Mouse (Mus musculus): ENCODE data around the gene Tmed9. TPM values are rescaled to one million over a fixed set of nuclear protein-coding genes. Genes with fewer than 3 reads are reported as not detected.
"Not testable (repeated sequence)": the region's sequence is repeated elsewhere in the genome, so short reads cannot be mapped to it uniquely, and the experiment has no call there.

The Tmed9 gene
- total RNA-seq, 4 experiments from 2014 or later: 80.6 to 102 (median 90.0) TPM

DNA sequence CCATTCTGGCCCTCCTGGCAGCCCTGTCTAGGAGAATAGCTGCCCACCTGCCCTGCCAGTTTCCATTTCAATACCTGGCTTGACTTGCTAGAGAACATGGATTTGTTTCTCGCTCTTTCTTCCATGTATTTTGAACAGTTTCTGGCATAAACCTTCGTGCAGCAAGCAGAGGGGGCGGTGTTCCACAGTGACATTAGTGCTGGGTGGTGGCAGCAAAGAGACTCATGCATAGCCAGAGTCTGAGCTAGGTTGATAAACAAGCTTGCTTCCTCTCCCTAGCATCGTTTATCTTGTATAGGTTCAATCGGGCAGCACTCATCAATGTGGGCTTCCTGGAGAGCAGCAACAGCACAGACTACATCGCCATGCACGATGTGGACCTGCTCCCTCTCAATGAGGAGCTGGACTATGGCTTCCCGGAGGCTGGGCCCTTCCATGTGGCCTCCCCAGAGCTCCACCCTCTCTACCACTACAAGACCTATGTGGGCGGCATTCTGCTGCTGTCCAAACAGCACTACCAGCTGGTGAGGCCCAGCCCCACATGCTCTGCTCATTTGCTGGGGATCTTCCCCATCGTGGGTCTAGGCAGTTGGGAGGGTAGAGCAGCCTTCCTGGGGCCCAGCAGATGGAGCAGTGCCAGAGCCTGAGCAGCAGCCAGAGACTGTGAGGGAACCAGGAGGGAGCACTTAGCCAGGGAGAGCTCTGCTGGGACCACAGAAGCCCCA lies 33.5 kb downstream of the Tmed9 start:
- DNase-seq (ENCODE audit: low spot score): no peak

DNA sequence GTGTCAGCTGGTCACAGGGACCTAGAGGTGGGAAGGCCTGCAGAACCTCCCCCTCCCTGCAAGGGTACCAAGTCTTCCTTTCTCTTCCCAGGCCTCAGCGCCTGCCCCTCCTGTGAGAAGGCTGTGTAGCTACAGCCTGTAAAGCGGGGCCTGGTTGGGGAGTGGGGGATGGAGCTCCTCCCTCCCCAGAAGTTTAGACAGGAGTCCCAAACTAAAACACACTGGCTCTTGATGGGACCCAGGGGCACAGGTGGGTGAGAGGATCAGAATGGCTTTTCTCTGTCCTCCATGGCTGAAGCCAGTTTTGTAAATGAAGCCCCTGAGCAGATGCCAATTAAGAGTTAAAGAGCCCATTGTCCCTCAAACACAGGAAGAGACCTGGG lies 34.1 kb downstream of the Tmed9 start:
- no peak for DNase-seq (ENCODE audit: low spot score)

DNA sequence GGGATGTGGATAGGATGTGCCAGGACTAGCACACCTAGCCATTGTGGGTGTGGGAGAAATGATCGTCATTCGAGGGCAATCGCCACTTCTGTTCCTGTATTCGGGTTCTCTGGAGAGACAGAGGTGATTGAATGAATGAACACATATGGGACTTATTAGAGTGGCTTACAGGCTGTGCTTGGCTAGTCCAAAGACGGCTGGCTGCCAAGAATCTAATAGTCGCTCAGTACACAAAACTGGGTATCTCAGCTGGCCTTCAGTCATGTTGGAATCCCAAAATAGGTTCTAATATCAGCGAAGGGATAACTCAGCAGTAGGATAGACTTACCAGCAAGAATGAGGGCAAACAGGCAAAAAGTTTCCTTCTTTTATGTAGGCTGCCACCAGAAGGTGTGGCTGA lies 38.5 kb downstream of the Tmed9 start:
- DNase-seq (ENCODE audit: low spot score): no peak

DNA sequence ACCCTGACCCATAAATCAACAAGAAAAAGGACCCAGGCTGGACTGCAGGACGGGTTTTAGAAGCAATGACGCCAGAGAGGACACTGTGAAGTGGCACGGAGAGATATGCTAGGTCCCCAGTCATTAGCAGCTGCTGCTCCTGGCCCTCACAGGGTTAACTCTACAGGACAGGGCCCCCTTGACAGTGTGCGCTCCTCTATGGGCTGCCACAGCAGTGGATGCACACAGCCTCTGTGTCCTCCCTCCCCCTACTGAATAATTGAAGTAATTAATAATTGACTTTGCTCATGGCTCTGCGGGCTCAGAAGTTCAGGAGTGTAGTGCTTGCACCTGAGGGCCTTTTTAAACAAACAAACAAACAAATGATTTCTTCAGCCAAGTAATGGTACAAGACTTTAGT lies 39.9 kb downstream of the Tmed9 start:
- no peak for DNase-seq (ENCODE audit: low spot score)

DNA sequence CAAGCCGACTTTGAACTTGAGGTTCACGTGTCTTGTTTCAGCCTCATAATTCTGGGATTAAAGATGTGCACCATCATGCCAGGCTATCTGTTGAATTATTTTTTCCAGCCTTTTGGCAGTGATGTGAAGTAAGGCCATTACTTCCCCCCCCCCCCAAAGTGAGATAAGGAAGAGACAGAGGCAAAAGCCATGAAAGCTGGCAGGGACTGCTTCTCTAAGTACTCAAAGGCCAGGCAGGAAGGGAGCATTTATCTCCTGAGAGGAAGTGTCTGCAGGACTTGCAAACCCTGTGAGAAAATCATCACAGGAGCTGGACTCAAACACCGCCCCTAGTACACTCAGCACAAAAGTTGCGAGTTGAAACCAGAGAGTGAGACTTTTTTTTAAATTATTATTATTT lies 45.8 kb downstream of the Tmed9 start:
- DNase-seq (ENCODE audit: low spot score): no peak

DNA sequence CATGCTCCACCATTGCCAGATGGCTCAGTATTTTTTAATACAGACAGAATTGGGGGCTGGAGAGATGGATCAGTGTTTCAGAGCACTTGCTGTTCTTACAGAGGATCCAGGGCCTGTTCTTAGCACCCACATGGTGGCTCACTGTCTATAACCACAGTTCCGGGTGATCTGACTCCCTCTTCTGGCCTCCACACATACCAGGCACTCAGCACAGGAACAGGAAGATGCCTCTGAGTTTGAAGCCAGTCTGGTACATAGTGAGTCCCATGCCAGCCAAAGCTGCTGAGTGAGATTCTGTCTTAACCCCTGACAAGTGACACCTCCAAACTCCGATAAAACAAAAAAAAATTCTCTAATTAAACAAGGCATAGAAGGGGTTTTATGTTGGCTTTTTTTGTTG lies 46.7 kb downstream of the Tmed9 start:
- DNase-seq (ENCODE audit: low spot score): no peak

DNA sequence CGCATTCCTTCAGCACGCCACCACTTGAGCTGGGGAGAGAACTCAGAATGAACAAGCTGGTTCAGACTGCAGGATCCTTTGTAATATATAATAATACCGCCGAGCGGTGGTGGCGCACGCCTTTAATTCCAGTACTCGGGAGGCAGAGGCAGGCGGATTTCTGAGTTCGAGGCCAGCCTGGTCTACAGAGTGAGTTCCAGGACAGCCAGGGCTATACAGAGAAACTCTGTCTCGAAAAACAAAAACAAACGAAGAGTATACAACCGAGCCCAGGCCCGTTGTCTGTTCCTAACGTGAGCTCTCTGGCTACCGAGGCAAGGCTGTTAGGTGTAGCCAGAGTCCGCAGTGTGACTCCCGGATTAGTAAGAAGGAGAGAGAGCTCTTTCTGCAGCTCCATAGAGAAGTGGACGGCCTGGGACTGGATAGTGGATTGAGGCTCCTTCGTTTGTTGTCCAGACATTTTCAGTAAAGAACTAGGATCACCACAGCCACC lies 48.7 kb downstream of the Tmed9 start:
- DNase-seq (ENCODE audit: low spot score): not testable (repeated sequence)

DNA sequence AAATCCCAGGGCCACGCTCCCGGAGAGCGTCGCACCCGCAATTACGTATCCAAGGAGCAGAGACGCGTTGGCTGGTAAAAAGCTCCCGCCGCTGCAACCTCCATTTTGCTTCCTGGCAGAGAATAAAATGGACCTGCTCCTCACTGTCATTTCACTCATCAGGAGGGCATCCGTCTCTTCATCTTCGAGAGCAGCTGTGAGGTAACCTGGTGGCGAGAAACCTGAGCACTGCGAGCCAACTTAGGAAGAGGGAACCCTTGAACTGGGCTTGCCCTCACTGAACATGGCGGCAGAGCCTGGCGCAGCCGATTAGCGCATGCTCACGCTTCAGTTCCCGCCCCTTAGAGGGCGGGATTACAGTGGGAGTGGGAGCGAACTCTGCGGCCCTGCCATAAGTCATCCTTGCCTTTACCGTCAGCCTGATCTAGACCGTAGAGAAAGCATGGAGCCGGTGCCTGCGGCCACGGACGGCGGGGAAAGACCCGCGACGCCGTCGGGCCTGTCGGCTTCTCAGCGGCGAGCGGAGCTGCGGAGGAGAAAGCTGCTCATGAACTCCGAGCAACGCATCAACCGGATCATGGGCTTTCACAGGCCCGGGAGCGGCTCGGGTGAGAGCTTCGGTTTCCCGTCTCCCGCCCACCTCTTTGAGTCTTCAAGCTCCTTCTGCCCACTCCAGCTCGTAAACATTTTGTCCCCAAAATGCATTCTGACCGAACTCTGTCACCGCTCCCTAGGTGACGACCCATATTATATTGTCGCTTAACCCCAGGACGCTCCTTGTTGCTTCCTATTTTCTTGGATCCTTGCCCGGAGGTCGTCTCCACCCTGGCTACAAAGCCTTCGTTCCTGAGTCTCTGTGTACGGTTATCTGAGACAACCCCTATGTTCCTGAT lies 49.4 kb downstream of the Tmed9 start, which contains the start of gene Caml:
Caml (plus strand) TSS at position 357 of the 893 bp plus-strand sequence.
- DNase-seq (ENCODE audit: low spot score): peak; percentile 90

DNA sequence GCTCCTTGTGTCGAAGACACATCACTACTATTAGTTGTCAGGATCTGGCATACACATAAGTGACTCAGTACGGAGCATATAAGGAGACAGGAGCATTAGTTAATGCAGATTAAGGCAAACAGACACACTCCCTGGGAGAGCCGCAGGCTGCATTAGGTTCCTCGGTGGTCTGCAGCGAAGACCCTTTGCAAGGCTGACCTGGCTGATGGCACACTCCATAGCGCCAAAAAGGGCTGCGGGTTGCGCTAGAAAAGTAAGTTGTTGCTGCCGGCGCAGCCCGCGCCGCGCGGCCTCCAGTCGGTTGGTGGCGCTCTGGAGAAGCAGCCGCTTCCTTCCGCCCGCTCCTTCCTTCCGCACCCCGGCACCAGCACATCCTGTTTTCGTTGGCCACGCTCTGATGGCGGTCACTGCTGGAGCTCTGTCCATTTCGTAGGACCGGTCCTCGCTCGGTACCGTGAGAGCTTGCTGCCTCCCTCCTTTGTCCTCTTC lies 61.2 kb downstream of the Tmed9 start, which contains the start of gene Ddx46:
Ddx46 (plus strand) TSS at position 389 of the 489 bp plus-strand sequence.
- peak; percentile 79 for DNase-seq (ENCODE audit: low spot score)

DNA sequence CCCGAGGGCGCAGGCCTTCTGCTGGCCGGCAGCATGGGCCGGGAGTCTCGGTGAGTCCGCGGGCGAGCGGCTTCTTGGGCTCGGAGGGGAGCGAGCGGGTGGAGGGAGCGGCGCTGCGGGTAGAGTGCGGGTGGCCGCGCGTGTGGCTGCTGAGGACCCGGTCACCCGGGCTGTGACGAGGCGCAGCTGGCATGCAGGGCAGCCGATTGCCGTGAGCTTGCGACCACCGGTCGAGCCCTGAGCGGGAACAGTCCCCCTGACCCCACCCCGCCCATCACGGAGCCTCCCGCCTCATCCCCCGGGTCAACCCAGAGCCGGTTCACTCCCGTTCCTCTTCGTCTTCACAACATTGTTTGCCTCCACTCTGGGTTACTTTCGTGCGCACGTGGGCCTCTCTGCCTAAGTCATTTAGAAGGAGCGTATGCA lies 61.6 kb downstream of the Tmed9 start:
- no peak for DNase-seq (ENCODE audit: low spot score)

DNA sequence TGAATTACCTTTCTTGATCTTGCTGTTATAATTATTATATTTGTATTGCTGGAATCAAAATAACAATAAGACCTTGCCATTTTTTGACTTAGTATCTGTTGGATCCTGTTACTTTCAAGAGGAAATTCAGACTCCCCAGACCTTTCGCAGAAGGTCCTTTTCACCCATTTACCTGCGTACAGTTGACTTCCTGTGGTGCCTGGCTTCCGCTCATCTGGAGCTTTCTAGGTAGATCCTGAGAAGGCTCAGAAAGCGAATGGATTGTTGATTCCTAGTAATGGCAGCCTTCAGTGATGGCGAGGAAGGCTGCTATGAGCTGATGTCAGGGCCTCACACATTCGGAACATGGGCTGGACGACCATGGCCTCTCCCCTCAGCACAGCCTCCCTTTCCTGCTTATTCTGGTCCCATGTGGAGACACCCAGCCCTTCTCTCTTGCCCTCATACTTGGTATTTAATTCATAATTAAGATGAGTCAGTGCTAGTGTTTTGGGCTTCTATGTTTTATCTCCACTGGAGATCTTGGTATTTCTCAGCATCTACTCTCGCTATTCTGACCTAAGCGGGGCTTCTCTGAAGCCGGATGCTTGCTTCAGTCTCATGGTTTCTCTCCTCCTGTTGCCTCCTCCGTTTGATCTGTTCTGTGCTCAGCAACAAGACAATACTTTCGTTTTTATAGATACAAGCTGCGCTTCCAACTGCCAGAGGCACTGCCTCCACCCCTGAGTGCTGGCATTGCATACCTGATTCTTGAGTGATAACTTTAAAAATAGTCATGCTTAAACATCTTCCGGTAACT lies 62.9 kb downstream of the Tmed9 start:
- DNase-seq (ENCODE audit: low spot score): no peak

DNA sequence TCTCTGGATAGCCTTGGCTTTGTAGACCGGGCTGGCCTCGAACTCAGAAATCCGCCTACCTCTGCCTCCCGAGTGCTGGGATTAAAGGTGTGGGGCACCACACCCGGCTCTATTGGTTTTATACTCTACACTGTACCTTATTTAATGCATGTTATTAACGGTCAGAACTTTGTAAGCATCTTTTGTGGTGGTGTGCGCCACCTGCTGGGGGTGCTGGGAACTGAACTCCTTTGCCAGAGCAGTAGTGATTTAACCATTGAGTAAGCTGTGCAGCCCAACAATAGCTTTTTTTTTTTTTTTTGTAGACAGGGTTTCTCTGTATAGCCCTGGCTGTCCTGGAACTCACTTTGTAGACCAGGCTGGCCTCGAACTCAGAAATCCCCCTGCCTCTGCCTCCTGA lies 66.9 kb downstream of the Tmed9 start:
- DNase-seq (ENCODE audit: low spot score): peak; percentile 78

DNA sequence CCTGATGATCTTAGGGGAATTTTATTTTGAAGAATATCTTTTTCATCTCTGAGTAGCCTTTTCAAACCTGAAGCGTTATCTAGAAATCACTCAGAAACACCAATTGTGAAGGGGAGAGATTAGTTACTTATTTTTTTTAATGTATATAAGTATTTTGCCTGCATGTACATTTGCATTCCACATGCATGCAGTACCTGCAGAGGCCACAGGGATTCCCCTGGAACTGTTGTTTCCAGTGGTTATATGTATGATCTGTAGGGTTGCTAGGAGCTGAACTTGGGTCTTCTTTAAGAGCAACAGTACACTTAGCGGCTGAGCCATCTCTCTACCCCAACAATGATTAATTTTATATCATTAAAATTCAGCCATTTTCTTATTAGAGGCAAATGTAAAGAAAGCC lies 71.0 kb downstream of the Tmed9 start:
- DNase-seq (ENCODE audit: low spot score): no peak

Other genes starting within 250 kb of the Tmed9 start
- under 1 TPM in 2 of 4 experiments, not detected in 2; 0.46 to 0.97 TPM for gene Mxd3, start 243.9 kb upstream of the Tmed9 start, total RNA-seq (2022)
- gene Lman2, start 210.9 kb upstream of the Tmed9 start, total RNA-seq (2022): 10 to 100 TPM; 50.1 to 52.8 (median 51.7) TPM
- under 1 TPM; 0.19 to 0.80 (median 0.41) TPM for gene Rgs14, start 204.0 kb upstream of the Tmed9 start, total RNA-seq (2022)
- not detected for gene Slc34a1, start 175.5 kb upstream of the Tmed9 start, total RNA-seq (2022)
- not detected for gene Pfn3, start 158.5 kb upstream of the Tmed9 start, total RNA-seq (2022)
- not detected for gene F12, start 146.9 kb upstream of the Tmed9 start, total RNA-seq (2022)
- gene Grk6, start 128.7 kb upstream of the Tmed9 start, total RNA-seq (2022): 10 to 100 TPM; 14.9 to 19.0 (median 16.6) TPM
- gene Prr7, start 109.5 kb upstream of the Tmed9 start, total RNA-seq (2022): 1 to 10 TPM in 1 of 4 experiments, under 1 TPM in 3; 0.44 to 1.2 (median 0.65) TPM
- 1 to 10 TPM; 3.8 to 6.4 (median 5.1) TPM for gene Dbn1, start 85.6 kb upstream of the Tmed9 start, total RNA-seq (2022)
- 10 to 100 TPM; 38.4 to 49.4 (median 49.0) TPM for gene Pdlim7, start 60.1 kb upstream of the Tmed9 start, total RNA-seq (2022)
- 1 to 10 TPM in 3 of 4 experiments, under 1 TPM in 1; 0.97 to 3.8 (median 1.4) TPM for gene Dok3, start 44.4 kb upstream of the Tmed9 start, total RNA-seq (2022)
- gene Ddx41, start 37.1 kb upstream of the Tmed9 start, total RNA-seq (2022): 10 to 100 TPM; 11.8 to 17.0 (median 13.7) TPM
- 10 to 100 TPM; 11.5 to 18.3 (median 13.6) TPM for gene Fam193b, start 2.6 kb upstream of the Tmed9 start, total RNA-seq (2022)
- gene B4galt7, start 26.2 kb downstream of the Tmed9 start, total RNA-seq (2022): 1 to 10 TPM; 8.0 to 9.1 (median 8.8) TPM
- gene Caml, start 49.3 kb downstream of the Tmed9 start, total RNA-seq (2022): 10 to 100 TPM; 10.1 to 12.8 (median 11.7) TPM
- gene Ddx46, start 61.3 kb downstream of the Tmed9 start, total RNA-seq (2022): 10 to 100 TPM; 17.7 to 24.8 (median 20.2) TPM
- 10 to 100 TPM; 37.8 to 39.8 (median 39.2) TPM for gene B230219D22Rik, start 119.4 kb downstream of the Tmed9 start, total RNA-seq (2022)
- gene Txndc15, start 140.9 kb downstream of the Tmed9 start, total RNA-seq (2022): 10 to 100 TPM; 43.3 to 50.2 (median 45.4) TPM
- gene Pcbd2, start 153.6 kb downstream of the Tmed9 start, total RNA-seq (2022): 10 to 100 TPM; 48.8 to 59.2 (median 53.4) TPM
- gene Catsper3, start 210.8 kb downstream of the Tmed9 start, total RNA-seq (2022): under 1 TPM; 0.25 to 0.40 (median 0.32) TPM